Mouse (Mus musculus) Patski (cell line): ENCODE data around the gene Zdhhc6. TPM values are rescaled to one million over a fixed set of nuclear protein-coding genes. Genes with fewer than 3 reads are reported as not detected.

Experiments used
- ATAC-seq: fragments of 100-300 bp; one replicate; pipeline ENCODE4 v1.8.0; 2021
- CTCF ChIA-PET: fragments of 350-600 bp; sonication (Branson Sonifier 250); formaldehyde crosslinking; loops from one replicate; lab custom pipeline; 2022; ENCODE audit warnings: inconsistent platforms; lab: Charles Lee
- POLR2A ChIA-PET: fragments of 350-600 bp; sonication (Branson Sonifier 250); formaldehyde crosslinking; loops from one replicate; lab custom pipeline; 2022; ENCODE audit warnings: antibody characterized with exemption, inconsistent platforms; lab: Charles Lee
- DNase-seq: peaks from one replicate; pipeline ENCODE4 v3.0.0-alpha.2; 2011; ENCODE audit warnings: low read depth, low spot score
- H3K27me3 ChIP-seq: fragments of 371-371 bp; one replicate; pipeline ENCODE4 v1.5.1; 2021
- CTCF ChIP-seq: fragments of 100-300 bp; IDR thresholded peaks from one replicate; pipeline ENCODE4 v1.5.1; 2021
- in situ Hi-C: fragments of 300-500 bp; cut with MboI; formaldehyde crosslinking; loops from 3 replicates; pipeline ENCODE4 v1.11.1; 2018; ENCODE audit warnings: low pct_unique_long_range_greater_than_20kb, mixed read lengths
- polyA plus RNA-seq: library from polyadenylated mRNA; unstranded; gene quantifications from one replicate; pipeline ENCODE4 v1.2.3, GENCODE M21; 2021

The Zdhhc6 gene
- polyA plus RNA-seq, 1 experiment from 2014 or later: 85.5 TPM

DNA sequence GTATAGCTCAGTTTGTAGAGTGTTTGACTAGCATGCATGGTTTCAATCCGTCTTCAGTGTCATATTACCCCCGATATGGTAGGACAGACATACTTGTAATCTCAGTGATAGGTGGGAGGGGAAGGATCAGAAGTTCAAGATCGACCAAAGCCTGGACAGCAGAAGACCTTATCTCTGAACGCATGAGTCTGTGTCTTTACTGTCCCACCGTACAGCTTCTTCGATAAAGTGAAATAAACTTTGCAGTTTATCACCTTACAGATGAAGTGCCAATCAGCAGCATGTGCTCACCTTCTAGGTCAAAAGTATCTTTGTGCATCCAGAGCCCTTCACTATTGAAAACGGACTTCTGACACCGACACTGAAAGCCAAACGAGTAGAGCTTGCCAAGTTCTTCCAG is 20.8 kb downstream of the Zdhhc6 start:
- in situ Hi-C loops: no loop called here
- no peak for DNase-seq
- CTCF ChIA-PET: interaction anchor here (1.6 to 1.9 kb wide), 2 partner anchors 10 to 40 kb away, joined by 3 to 4 read pairs; no protein-coding TSS in a partner anchor

GRCm38 (mm10) chr19:55293175-55293574 is 22.7 kb downstream of the Zdhhc6 start:
- no peak for DNase-seq
- in situ Hi-C loops: no loop called here
- CTCF ChIA-PET: interaction anchor here (0.9 kb wide), 2 partner anchors 12 to 19 kb away, joined by 3 to 4 read pairs; no protein-coding TSS in a partner anchor
- POLR2A ChIA-PET: no interaction called here
- H3K27me3 ChIP-seq: no peaks in the 10 kb centered on the region
- no peak for ATAC-seq
- no peak for TF ChIP-seq CTCF

More for the DNA sequence above, 20.8 kb downstream of the Zdhhc6 start:
- no peak for ATAC-seq
- no peaks in the 10 kb centered on the region for H3K27me3 ChIP-seq
- POLR2A ChIA-PET: interaction anchor here (0.6 to 0.7 kb wide), 2 partner anchors 49 to 915 kb away, joined by 3 read pairs; no protein-coding TSS in a partner anchor
- TF ChIP-seq CTCF: no peak

- ChIA-PET POLR2A (interaction anchor here (0.6 to 0.9 kb wide), 2 partner anchors 73 kb away, joined by 3 read pairs; no protein-coding TSS in a partner anchor), CTCF (interaction anchor here (1.3 to 2.0 kb wide), 4 partner anchors 10 to 83 kb away, joined by 3 to 14 read pairs (median 4); no protein-coding TSS in a partner anchor)
- DNase-seq: no peak
- in situ Hi-C loops: no loop called here
- H3K27me3 ChIP-seq: no peaks in the 10 kb centered on the region
- ATAC-seq: no peak
- TF ChIP-seq CTCF: no peak
Measured at GRCm38 (mm10) chr19:55292210-55292850, 23.5 kb downstream of the Zdhhc6 start.

DNA sequence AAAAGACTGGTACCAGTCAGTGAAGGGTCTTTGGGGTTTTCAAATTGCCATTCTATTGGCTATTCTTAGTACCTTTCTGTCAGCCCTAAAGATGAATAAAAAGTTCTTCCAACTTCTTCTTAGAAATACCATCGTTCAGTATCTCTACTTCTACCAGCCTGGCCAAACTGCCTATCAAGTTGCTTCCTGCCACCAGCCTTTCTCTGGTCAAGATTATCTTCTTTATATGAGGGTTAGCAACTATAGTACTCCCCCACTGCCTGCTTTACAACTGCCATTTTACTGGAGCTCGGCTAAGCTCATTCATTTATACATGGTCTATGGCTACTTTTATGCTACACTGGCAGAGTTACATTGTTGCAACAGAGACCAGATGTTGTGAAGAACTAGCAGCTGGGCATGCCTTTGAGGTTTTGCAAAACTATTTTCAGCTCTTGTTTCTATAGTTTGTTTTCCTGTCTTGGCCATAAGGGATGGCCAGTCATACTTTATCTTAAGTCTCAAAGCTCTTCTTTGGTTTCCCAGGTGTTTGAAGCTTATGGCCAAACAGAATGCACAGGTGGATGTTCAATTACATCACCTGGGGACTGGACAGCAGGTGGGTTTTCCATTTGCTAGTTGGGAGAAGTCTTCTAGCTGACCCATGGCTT is 25.1 kb downstream of the Zdhhc6 start:
- POLR2A ChIA-PET: interaction anchor here (1.5 kb wide), 1 partner anchor 11 kb away, joined by 3 read pairs; no protein-coding TSS in a partner anchor
- ATAC-seq (no peak), DNase-seq (no peak)
- no peaks in the 10 kb centered on the region for H3K27me3 ChIP-seq
- in situ Hi-C loops: no loop called here
- TF ChIP-seq CTCF: no peak
- CTCF ChIA-PET: interaction anchor here (1.0 to 2.0 kb wide), 6 partner anchors 9 to 82 kb away, joined by 3 to 14 read pairs (median 3); no protein-coding TSS in a partner anchor

DNA sequence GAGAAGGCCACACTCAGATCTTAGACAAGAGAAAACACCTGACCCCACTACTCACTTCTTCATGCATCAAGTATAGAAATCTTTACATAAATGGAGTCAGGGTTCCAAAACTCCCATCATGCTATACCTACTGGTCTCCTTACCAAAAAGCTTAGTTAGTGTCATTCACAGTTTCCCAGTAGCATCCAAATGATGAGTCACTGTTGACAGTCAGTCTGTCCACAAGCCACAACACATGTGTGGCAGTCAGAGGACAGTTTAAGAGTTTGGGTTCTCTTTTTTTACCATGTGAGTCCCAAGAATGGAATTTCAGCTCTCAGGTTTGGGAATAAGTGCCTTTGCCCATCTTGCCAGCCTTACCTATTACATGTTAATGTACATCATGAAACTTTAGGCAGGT is 26.9 kb downstream of the Zdhhc6 start:
- no peak for DNase-seq
- in situ Hi-C loops: no loop called here
- ChIA-PET POLR2A (no interaction called here), CTCF (no interaction called here)
- H3K27me3 ChIP-seq: no peaks in the 10 kb centered on the region
- no peak for ATAC-seq
- no peak for TF ChIP-seq CTCF

DNA sequence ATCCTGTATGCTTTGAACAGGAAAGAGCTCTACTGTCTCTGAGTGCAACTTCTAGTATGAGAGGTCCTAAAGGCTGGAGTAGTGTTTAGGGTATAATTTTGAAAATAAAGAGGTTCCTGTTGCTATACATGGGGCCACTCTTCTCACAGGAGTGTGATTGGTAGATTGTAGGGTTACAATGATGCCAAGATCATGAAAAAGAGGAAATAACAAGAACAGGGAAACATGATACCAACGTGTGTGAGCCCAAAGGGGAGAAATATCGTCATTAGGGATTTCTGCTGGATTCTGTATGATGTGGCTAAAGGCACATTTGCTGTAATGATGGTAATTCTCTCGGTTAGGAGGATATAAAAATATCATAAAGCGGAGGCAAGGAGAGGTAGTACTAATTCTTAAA is 29.8 kb downstream of the Zdhhc6 start:
- in situ Hi-C loops: no loop called here

GRCm38 (mm10) chr19:55284093-55284492 is 31.7 kb downstream of the Zdhhc6 start:
- CTCF ChIA-PET: interaction anchor here (1.3 to 2.4 kb wide), 2 partner anchors 14 to 23 kb away, joined by 3 to 9 read pairs; no protein-coding TSS in a partner anchor
- in situ Hi-C loops: no loop called here
- POLR2A ChIA-PET: no interaction called here
- TF ChIP-seq CTCF: no peak
- ATAC-seq: no peak
- H3K27me3 ChIP-seq: no peaks in the 10 kb centered on the region
- DNase-seq: no peak

More for the DNA sequence above, 29.8 kb downstream of the Zdhhc6 start:
- DNase-seq (no peak), ATAC-seq (no peak)
- ChIA-PET CTCF (interaction anchor here (0.9 to 2.4 kb wide), 2 partner anchors 16 to 55 kb away, joined by 3 to 9 read pairs; no protein-coding TSS in a partner anchor), POLR2A (no interaction called here)
- TF ChIP-seq CTCF: no peak
- no peaks in the 10 kb centered on the region for H3K27me3 ChIP-seq

- ATAC-seq (no peak), DNase-seq (no peak)
- CTCF ChIA-PET: interaction anchor here (1.4 kb wide), 2 partner anchors 17 to 31 kb away, joined by 3 to 4 read pairs; no protein-coding TSS in a partner anchor
- in situ Hi-C loops: no loop called here
- POLR2A ChIA-PET: no interaction called here
- no peak for TF ChIP-seq CTCF
- H3K27me3 ChIP-seq: no peaks in the 10 kb centered on the region
Measured at GRCm38 (mm10) chr19:55276770-55277169, 39.1 kb downstream of the Zdhhc6 start.

DNA sequence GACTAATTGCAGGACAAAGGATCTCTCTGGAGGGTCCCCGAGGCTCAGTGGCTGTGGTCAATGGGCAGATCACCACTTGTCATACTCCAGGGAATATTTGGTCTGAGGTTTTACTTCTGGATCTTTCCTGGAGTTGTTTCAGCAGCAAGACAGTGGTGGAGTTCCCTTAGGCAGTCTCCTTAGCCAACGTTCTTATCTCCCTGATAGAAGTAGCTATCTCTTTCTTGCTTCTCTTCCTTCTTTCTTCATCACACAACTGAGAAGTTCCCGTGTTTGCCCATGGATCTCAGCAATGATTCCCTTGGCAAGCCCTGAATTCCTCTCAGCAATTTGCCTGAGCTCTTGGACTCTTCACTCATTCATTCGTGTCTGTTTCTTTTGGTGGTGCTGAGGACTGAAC is 39.7 kb downstream of the Zdhhc6 start:
- in situ Hi-C loops: no loop called here
- ChIA-PET POLR2A (interaction anchor here (0.6 kb wide), 1 partner anchor 24 kb away, joined by 3 read pairs; the partner anchor contains the start of gene Acsl5), CTCF (interaction anchor here (1.4 kb wide), 1 partner anchor 16 kb away, joined by 4 read pairs; no protein-coding TSS in a partner anchor)
- DNase-seq (no peak), ATAC-seq (no peak)
- H3K27me3 ChIP-seq: no peaks in the 10 kb centered on the region
- TF ChIP-seq CTCF: no peak

GRCm38 (mm10) chr19:55273340-55273739 is 42.5 kb downstream of the Zdhhc6 start:
- ATAC-seq (no peak), DNase-seq (no peak)
- in situ Hi-C loops: no loop called here
- no peaks in the 10 kb centered on the region for H3K27me3 ChIP-seq
- no peak for TF ChIP-seq CTCF
- ChIA-PET POLR2A (no interaction called here), CTCF (interaction anchor here (0.9 kb wide), 1 partner anchor 9 kb away, joined by 3 read pairs; no protein-coding TSS in a partner anchor)
